Mouse (Mus musculus) left cerebral cortex, postnatal 25 days (tissue): ENCODE data around the gene Mcoln1. TPM values are rescaled to one million over a fixed set of nuclear protein-coding genes. Genes with fewer than 3 reads are reported as not detected.

ENCODE experiments used
- DNase-seq, 2 experiments: peaks; one replicate each; pipeline ENCODE4 v3.0.0; 2022; ENCODE audit warnings: low spot score in 2 of 2, mixed read lengths in 1 of 2
- intact Hi-C: fragments of 180-260 bp; cut with DNase I; formaldehyde crosslinking; loops from one replicate; pipeline ENCODE4 v1.15.1; 2025
- total RNA-seq, 2 experiments: library from RNA; stranded (reverse); gene quantifications; 2 replicates each; pipeline ENCODE4 v1.2.3; 2021

Gene Mcoln1
- 10 to 100 TPM; 77.4 to 90.3 TPM for total RNA-seq

DNA sequence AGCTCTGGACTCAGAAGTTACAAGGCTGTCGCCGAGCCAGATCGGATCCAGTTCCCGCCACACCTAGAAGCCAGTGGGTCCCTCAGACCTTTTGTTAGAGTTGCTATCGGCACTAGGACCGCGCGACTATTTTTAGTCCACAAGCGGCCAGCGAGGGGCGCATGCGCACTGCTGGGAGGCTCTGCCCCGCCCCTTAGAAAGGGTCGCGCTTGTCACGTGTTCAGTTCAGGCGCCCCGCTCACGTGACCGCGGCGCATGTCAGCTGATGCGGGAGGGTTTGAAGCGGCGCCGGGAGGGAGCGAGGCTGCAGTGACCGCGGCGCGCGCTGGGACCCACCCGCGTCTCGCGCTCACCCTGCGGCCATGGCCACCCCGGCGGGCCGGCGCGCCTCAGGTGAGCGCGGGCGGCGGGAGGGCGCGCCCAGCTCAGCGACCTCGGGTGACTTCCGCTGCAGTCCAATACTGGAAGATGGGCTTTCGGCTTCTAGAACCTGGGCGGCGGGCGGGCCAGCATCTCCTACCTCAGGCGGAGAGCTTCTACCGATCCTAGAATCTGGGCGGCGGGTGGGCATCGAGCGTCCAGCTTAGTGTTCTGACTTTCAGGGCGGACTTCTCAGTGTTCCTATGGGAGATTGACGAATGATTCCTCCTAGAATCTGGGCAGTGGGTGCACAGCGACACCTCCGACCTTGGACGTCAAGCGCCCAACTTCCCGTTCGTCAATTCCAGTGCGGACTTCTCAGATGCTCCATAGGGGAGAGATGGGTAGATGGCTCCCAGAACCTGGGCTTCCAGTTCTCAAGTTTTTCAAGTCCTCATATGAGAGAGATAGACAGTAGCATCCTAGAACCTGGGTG lies at the start of gene Mcoln1:
TSS of gene Mcoln1 (plus strand) at position 223 of the 856 bp plus-strand sequence.
- DNase-seq: peak; percentile 99
- intact Hi-C loops: loop anchor here (2.0 kb wide), 1 partner anchor 14 kb away; the partner anchor contains the start of gene Pnpla6

DNA sequence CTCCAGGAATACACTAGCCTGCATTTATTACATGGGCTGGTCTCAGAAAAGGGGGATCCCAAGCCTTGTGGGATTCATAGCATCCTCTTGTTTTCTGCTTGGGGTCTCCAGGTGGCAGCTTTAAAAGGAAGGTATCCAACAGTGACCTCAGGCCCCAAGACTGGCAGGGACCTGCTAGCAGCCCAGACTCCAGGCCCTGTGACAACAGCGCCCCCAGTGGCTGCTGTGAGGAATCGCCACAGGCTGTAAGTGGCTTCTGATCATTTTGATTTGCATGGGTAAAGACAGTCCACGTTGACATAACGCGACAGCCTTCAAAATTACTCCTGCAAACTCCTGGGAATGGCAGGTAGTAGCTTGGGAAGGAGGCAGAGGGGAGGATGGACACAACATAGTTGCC lies 49.6 kb upstream of the Mcoln1 start:
- intact Hi-C loops: no loop called here
- DNase-seq: peak; percentile 25 to 34

DNA sequence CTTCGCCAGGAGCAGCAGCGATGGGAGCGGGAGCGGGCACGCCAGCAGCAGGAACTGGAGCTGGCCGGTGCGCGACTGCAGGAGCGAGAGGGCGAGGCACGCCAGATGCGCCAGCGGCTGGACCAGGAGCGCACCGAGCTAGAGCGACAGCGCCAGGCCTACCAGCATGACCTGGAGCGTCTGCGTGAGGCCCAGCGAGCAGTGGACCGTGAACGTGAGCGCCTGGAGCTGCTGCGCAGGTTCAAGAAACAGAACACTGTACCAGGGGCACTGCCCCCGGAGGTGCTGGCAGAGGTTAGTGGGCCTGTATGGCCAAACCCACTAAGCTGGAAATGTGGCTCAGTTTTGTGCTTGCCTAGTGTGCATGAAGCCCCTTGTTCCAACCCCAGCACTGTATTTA lies 48.3 kb upstream of the Mcoln1 start:
- no peak for DNase-seq
- intact Hi-C loops: no loop called here

DNA sequence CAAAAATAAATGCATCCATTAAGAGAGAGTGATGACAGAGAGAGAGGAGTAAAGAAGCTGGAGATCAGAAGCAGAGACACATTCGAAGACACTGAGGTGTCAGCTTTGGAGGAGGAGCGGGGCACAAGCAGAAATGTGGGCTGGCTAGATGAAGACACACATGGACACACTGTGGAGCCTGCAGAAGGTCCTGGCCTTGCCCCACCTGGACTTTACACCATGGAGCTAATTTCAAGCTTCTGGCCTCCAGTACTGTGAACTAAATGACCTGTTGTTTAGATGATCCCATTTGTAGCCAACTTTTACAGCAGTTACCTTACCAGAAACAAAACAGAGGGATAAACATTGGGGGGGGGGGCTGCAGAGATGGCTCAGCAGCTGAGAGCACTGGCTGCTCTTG lies 37.0 kb upstream of the Mcoln1 start:
- intact Hi-C loops: loop anchor here (5.0 kb wide), 2 partner anchors 34 to 214 kb away; partner anchors contain the start of gene Trappc5
- DNase-seq: no peak

DNA sequence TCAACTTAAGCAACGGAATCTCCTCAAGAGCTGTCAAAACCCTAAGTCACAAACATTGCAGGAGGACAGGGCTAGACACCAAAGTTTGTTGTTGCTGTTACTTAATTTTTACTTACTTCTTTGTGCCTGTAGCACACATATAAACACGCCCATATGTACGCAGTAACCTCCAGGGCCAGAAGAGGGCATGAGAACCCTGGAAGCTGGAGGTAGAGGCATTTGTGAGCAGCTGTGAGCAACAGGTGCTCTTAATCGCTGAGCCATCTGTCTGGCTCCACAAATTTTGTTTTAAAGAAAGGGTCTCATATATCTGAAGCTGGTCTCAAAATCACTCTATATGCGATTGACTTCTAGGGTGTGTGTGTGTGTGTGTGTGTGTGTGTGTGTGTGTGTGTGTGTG lies 35.9 kb upstream of the Mcoln1 start:
- intact Hi-C loops: loop anchor here (5.0 kb wide), 2 partner anchors 33 to 213 kb away; partner anchors contain the start of gene Trappc5
- DNase-seq: no peak

DNA sequence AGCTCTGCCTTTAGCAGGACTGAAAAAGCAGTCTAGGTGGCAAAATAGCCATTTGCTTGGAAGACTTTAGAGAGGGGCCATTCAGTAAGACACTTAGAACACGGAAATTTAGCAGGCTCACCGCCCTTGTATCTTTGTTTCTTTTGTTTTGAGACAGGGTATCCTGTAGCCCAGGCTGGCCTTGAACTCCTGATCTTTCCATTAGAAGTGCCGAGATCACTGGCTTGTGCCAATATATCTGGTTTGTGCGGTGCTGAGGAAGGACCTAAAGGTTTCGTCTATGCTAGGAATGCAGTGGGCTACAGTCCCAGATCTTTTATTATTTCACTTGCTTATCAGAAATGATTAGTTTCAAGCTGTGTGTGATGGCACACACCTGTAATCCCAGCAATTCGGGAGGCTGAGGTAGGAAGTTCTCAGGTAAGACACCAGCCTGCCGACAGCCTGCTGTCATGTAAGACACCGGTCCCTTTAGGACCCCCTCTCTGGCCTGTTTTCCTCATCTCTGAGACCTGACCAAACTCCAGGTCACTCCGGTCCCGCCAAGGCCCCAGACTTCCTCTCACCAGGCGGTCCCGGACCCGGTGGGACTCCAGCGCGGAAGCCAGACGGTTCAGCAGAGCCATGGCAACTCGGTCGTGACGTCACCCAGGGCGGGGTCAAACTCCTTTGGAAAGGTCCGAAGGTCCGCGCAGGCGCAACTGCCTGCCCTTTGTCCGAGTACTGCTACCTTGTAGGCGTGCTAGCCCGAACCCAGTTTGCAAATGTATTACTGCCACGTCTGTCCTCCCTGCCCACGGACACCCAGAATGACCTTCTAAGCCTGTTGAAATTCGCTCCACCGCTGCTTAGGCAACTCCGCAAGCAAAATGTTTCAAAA lies 33.0 kb upstream of the Mcoln1 start, which contains the start of gene Pex11g:
TSS of gene Pex11g (minus strand) at position 675 of the 880 bp plus-strand sequence.
- intact Hi-C loops: no loop called here
- peak; percentile 81 to 82 for DNase-seq

DNA sequence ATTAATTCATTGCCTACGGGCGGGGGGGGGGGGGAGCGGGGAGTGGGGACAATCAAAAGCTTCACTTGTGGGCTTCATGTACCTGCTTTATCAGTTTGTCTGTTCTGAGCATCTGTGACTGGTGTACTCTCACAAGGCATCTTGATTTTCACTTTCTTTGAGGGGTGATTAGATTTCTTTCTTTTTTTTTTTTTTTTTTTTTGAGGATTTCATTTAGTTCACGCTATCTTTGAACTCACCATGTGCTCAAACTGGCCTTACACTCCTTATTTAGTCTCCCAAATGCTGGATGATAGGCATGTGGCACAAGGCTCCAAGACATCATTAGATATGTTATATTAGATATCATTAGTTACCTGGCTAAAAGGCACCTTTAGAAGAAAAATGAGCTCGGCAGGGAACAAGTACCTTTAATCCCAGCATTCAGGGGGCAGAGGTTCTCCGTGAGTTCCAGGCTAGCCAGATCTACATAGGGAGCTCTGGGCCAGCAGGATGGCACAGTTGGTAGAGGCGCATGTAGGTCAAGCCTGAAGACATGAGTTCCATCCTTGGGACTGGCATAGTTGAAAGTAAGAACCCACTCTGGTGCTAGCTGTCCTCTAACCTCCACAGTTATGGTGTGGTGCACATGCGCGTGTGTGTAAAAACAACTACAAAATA lies 32.2 kb upstream of the Mcoln1 start:
- DNase-seq: no peak
- intact Hi-C loops: no loop called here

DNA sequence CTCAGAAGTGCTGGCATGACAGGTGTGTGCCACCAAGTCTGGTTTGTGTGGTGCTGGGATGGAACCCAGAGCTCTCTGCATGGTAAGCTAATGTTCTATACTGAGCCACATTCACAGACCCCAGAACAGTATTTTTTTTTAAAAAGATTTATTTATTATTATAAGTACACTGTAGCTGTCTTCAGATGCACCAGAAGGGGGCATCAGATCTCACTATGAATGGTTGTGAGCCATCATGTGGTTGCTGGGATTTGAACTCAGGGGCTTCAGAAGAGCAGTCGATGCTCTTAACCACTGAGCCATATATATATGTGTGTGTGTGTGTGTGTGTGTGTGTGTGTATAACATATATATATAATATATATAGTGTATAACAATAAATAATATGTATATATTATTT lies 31.4 kb upstream of the Mcoln1 start:
- intact Hi-C loops: no loop called here
- DNase-seq: no peak

DNA sequence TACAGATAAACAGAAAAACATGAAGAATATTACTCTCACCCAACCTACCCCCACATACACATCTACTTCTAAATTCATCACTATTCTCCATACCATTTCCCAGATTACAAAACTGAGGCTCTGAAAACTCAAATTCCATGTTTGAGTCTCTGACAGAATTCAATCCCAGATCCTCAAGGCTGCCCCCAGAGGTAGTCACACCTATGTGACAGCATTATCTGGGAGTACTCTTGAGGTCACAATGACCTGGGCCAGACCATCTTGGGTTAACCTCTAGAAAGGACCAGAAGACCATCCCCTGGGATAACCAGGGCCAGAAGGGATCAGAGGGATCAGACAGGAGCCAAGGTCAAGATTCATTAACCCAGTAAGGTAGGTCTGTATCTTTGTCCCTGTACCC lies 29.7 kb upstream of the Mcoln1 start, which contains the start of gene Tex45:
TSS of gene Tex45 (plus strand) at position 301 of the 400 bp plus-strand sequence.
- intact Hi-C loops: no loop called here
- DNase-seq: no peak

DNA sequence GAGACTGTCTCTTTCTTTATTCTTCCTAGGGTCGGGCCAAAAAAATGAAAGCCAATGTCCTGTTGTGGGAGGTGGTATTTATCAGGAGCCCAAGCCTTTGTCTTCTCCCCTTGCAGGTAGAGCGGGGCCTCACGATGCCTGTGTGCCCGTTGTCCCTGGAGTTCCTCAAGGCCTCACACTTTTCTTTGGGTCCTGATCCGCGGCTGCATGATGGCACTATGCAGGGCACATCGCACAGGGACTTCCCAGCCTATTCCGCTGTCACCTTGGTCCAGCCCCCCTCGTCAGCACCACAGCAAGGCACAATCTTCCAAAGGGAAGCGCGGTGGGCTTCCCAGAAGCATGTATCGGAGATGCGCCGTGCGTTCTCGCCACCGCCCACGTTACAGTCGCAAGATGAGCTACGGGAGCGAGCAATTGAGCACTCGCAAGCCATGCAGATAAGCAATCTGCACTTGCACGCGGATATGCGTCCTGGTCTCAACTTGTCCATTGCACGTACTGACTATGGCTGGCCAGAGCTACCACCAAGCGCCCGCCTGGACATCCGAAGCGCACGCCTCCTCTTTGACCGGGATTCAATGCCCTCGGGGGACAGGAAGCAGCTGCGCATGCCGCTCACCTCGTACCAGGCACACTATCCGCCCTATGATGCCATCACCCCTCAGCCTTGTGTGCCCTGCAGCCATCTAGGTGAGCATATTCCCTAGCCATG lies 24.4 kb upstream of the Mcoln1 start:
- intact Hi-C loops: no loop called here
- DNase-seq: no peak

DNA sequence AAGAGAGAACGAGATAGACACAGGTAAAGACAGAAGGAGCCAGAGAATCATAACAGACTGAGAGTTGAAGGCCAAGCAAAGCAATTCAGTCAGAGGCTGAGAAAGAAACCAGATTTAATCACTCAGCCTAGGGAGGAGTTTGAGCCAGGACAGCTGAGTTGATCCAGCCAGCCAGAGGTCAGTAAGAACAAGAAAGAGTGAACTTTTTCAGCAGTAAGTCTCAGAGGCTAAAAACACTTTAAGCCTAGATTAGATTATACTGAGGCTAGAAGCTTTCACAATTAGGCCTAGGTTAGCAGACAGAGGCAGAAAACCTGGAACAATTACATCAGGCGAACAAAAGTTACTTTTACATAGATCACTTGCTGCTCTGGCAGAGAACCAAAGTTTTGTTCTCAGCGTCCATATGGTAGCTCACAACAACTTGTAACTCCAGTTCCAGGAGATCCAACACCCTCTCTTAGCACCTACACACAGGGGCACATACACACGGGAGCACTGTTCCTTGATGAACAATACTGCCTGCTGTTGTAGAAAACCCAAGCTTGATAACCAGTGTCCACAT lies 20.0 kb upstream of the Mcoln1 start:
- intact Hi-C loops: no loop called here
- DNase-seq: no peak

DNA sequence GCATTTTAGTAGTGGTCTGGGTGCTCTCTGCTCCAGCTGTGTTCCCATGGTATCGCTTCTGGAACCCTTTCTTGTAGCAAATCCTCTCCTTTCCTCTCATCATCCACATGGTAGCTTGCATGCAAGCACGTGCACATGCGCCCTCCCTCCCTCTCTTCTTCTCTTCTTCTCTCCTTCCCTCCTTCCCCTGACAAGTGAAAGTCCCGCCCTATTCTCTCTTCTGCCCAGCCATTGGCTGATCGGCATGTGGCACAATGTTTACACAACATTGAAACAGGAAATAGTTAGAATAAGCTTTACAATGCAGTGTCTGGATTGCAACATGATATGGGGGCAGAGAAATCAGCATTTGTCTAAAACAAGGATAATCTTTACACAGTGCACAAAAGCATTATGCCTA lies 18.7 kb upstream of the Mcoln1 start:
- DNase-seq: no peak
- intact Hi-C loops: no loop called here

DNA sequence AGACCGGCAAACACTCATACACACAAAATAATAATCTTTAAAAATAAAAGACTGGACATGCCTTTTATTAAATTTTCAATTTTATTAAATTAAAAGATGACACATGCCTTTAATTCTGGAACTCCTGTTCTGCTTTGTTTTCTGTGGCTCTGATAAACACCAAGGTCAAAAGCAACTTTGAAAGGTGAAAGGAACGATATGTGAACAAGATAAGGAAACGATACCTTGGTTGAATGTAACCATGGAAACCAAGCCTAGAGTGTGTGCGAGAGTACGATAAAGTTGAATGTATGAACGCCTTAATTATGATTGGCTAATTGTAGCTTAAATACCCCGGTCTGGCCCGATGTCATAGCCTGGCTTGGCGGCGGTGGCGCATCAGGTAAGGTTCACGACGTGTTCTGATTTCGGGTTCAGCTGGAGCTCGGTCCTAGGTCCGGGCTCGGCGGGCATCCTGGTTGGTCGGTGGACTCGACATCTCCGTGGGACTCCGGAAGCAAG lies 18.0 kb upstream of the Mcoln1 start:
- intact Hi-C loops: no loop called here
- DNase-seq: no peak

DNA sequence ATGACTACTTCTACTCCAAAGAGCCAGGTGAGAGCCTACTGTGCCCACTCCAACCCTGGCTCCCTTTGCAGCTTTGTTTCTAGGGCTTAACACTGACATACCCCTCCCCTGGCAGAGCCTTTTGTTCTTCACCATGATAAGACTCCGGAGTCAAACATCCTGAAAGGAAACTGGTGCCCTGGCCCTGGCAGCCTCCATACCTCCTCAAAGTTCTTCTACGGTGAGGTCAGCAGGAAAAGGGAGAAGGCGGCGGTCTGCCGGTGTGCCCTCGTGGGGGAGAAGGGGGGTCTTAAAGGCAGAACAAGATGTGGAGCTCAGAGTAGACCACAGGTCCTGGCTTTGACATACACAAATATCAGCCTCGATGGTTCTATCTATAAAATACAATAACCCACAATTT lies 16.7 kb upstream of the Mcoln1 start:
- DNase-seq: no peak
- intact Hi-C loops: no loop called here

DNA sequence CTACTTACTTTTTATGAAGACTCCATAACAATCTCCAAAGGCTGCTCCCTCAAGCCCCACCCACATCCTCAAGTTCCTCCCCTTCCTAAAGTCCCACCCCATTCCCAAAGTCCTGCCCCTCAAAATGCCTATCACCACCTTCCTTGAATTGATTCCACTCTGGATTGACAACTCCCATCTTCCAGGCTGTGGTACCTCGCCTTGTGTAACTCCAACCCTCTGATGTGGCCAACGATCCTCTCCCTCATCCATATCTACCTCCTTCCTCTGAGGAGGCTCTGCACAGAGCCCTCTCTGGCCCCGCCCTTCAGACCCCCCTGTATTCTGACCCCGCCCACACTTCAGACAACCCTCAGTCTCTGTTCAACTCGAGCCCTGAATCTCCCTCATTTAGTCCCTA lies 15.1 kb upstream of the Mcoln1 start:
- no peak for DNase-seq
- intact Hi-C loops: no loop called here

DNA sequence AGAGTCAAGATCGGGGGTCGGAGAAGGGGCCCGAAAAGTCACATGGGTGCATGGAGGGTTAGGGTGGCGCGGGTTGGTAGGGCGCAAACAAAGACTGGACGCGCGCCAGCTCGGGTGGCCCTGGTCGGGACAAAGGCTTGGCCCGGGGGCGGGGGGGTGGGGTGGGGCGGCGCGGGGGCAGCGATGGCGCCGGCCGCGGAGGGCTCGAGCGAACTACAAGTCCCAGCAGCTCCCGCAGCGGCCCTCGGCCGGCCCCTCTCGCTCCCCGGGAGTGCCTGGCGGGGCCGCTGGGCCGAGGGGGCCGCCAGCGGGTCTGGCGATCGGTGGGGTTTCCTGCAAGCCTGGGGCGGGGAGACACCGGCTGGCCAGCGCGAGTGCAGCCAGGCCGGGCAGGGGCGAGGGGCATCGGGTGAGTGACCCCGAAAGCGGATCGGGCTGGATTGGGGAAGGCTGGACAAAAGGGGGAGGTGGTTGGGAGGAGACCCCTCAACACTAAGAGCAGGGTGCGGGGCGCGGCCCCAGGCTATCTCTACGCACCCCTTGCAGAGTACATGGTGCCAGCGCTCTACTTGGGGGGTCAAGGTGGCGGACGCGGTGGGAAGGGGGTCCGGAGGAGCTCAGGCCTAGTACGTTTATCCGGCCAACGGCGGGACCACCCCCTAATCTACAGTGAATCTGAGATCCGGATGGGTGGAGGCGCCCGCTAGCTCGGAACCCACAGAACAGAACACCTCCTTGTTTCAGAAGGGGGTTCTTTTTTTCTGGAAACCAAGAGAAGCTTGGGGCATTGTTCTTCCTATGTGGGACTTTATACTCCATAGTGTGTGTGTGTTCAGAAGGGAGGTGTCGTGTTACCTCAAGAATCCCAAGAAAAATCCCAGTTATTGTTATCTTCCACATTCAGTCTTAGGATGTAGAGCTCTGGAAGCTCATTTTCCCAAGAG lies 7.1 kb upstream of the Mcoln1 start, which contains the start of gene Zfp358:
TSS of gene Zfp358 (plus strand) at position 238 of the 944 bp plus-strand sequence.
- intact Hi-C loops: no loop called here
- DNase-seq: peak; percentile 60 to 68

DNA sequence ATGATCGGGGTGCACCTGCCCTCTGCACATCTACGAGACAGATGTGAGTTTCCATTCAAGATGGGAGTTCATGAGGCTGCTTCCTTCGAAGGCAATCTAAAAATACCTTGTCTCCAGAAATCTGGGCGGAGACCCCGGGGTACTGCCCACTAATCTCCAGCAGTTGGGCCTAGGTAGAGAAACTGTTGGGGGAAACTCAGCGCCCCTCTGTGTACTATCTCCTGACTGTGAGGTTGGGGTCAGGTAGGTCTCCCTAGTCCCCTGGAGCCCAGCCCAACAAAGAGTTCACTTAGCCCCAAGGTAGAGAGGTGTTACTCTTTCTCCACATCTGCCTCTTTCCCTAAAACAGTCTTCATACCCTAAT lies 6.4 kb upstream of the Mcoln1 start:
- no peak for DNase-seq
- intact Hi-C loops: no loop called here
